Mouse (Mus musculus) heart, postnatal 10 days (tissue): ENCODE measurements around the gene Has1. TPM values are rescaled to one million over a fixed set of nuclear protein-coding genes. Genes with fewer than 3 reads are reported as not detected.

Experiments used
- DNase-seq, 2 experiments: peaks; one replicate each; pipeline ENCODE4 v3.0.0; 2021
- intact Hi-C: fragments of 180-260 bp; cut with DNase I; formaldehyde crosslinking; loops from one replicate; pipeline ENCODE4 v1.15.1; 2025
- microRNA-seq, 2 experiments: library from miRNA; unstranded; fragments of <30 nt; microRNA quantifications; one replicate each; pipeline ENCODE4 v1.2.0; 2022
- total RNA-seq, 2 experiments: library from RNA; stranded (reverse); gene quantifications; 2 replicates each; pipeline ENCODE4 v1.2.3; 2021

Has1 gene
- total RNA-seq, 2 experiments from 2014 or later = 0.40 to 0.77 TPM

DNA sequence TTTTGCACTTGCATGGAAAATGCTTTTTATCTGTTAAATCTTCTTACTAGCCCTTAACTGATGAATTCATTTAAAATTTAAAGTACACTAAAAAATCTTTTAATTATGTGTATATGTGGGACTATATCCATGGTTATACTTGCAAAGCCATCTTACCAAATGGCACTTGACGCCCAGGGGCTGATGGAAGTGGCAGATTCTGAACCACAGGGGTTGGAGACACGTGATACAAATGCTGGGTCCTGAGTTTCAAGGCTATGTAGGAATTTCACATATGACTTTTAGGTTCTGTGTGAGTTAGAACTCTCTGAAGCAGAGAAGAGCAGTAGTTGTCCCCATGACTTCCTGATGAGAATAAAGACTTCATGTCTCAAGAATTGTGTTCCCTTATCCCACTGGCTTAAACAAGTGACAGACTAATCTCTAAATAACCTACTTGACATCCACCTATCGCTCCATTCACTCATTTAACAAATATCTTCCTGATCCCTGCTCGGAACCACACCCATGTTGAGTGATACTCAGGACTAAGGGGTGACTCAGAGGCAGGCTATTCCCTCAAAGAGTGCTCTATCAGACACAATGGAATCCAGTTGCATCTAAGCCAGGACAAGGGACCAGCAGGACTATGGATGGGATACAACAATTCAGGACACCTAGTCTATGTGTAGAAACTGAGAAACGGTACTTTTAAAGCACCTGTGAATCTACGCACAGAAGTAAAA lies 31.2 kb downstream of the Has1 start:
- no peak for DNase-seq
- intact Hi-C loops = no loop called here

DNA sequence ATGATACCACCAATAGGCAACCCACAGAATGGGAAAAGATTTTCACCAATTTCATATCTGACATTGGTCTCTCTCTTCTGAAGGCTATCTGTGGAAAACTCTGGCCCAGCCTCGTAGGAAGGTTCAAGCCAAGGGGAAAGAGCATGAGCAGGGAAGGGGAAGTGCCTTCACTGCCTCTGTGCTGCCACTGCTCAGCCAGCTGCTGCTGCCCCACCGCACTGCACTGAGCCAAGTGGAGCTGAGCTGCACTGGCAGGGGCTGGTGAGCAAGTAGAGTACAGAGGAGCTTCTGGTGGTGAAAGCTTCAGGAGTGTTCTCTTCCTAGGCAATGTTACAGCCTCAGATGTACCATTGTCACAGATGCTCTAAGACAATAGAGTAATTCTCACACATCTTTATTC lies 59.5 kb downstream of the Has1 start:
- no peak for DNase-seq
- intact Hi-C loops = no loop called here

Small RNA genes within 50 kb of the gene (microRNA-seq; reads per million reads assigned to microRNA genes)
- gene Gm25927 = 0 reads per million in 2 experiments
- 9,770 to 14,955 reads per million in 2 experiments for gene Mir125a
- 11,010 to 18,775 reads per million in 2 experiments for gene Mir99b
- gene Mirlet7e = 0 reads per million in 2 experiments

Other genes starting within 250 kb of the Has1 start
- 100 to 1,000 TPM; 170 to 171 TPM for gene Lnpep, start 230.2 kb downstream of the Has1 start, total RNA-seq
- gene Vmn2r90, start 151.5 kb downstream of the Has1 start, total RNA-seq = not detected
- 10 to 100 TPM; 24.6 to 27.2 TPM for gene Spaca6, start 28.0 kb downstream of the Has1 start, total RNA-seq
- gene Fpr1, start 28.7 kb upstream of the Has1 start, total RNA-seq = under 1 TPM in 1 of 2 experiments, not detected in 1; 0.20 TPM
- gene Fpr2, start 32.6 kb upstream of the Has1 start, total RNA-seq = under 1 TPM in 1 of 2 experiments, not detected in 1; 0.40 TPM
- not detected for gene Fpr3, start 32.6 kb upstream of the Has1 start, total RNA-seq
- not detected for gene Fpr-rs4, start 166.5 kb upstream of the Has1 start, total RNA-seq
- gene Vmn2r124, start 194.2 kb upstream of the Has1 start, total RNA-seq = not detected
- not detected for gene Vmn2r91, start 229.8 kb upstream of the Has1 start, total RNA-seq